Mouse (Mus musculus): ENCODE measurements around the gene Rab11fip5. TPM values are rescaled to one million over a fixed set of nuclear protein-coding genes. Genes with fewer than 3 reads are reported as not detected.

Gene Rab11fip5
- polyA plus RNA-seq (2014; fragmentation: Nextera tagmentation; extraction: Ambion mirVana), result 15.1 and 15.7 TPM in 2 replicates

DNA sequence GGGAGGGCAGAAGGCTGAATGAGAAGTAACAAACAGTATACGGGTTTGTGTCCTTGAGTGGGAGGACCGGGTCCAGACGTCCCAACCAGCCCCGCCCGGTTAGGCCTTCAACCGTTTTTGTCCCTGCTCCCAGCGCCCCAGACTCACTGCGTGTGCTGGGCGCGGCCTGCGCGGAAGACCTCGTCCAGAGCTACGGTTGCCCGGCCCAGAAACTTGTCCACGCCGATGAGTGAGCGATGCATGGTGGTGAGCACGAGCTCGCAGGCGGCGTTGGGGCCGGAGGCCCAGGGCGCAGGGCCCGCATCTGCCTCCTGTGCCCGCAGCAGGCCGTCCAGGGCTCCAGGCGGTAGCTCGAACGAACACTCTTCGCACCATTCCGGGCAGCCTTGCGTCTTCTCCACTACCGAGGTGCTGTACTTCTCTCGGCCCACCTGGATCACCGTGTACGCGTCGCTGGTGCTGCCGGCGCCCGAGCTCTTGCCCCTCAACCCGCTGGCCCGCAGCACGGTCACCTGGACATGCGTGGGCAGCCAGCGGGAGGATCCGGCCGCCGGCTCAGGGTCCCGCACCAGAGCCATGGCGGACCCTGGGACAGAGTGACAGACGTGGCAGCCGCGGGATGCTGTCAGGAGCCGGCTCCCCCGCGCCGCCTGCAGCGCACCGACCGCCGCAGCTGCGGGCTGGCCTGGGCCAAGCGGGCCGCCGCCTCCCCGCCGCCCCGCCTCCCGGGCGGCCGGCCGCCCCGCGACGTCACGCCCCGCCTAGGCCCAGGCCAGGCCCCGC, at the start of gene Rab11fip5:
Gene Rab11fip5, minus strand, starts transcription at position 684 of the 783 bp plus-strand sequence.
- H3K27ac ChIP-seq (replicated peaks; ENCODE audit: low read depth, low read length), result peak within 1 kb of the TSS; percentile 63; the same call in 1 of the 2 replicates
- H3K4me2 ChIP-seq (ENCODE audit: low read depth, low read length), result peak within 1 kb of the TSS; percentile 79
- no peaks in the 10 kb centered on the region for H3K36me3 ChIP-seq (ENCODE audit: control insufficient read depth, insufficient read depth, low read length)
- peak within 1 kb of the TSS; percentile 88 for H3K9ac ChIP-seq (ENCODE audit: low read depth, low read length)
- H3K27me3 ChIP-seq (replicated peaks; ENCODE audit: control insufficient read depth, insufficient read depth, low read length), result no peaks in the 10 kb centered on the region
- no peak for DNase-seq (ENCODE audit: low spot score)
- peak; percentile 16 for ATAC-seq (ENCODE audit: low read depth)
- H3K9me3 ChIP-seq (ENCODE audit: control insufficient read depth, low read length), result no peaks in the 10 kb centered on the region
- H3K4me3 ChIP-seq (ENCODE audit: low read depth, low read length), result peak within 1 kb of the TSS; percentile 84
- peaks cover 25% of the 10 kb centered on the region for H3K4me1 ChIP-seq (ENCODE audit: control insufficient read depth, insufficient read depth, low read length)
- under 1% methylated on average over 51 of the region's 80 CpGs for WGBS

DNA sequence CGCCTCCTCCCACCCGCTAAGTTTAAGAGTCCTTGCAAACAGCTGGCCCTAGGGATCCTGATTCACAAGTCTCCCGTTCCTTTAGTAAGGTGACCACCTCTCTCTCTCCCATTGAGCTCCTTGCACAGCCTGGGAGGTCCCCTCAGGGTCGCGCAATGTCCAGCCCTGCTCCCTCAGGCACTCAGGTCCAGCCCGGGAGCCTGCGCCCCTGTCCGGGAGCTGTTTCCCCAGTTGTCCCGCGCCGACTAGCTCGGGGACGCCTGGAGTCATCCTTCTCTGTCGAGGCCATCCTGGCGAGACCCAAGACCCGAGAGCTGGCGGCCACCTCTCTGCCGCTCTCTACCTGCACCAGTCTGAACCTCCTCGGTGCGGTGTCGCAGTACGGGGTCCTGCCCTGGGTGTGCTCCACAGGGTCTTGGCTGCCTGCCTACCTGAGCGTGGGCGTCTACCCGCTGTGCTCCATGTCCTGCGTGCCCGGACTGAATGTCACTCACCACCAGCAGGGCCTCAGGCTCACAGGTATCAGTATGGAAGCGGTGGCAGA, 49.5 kb upstream of the Rab11fip5 start, which contains the start of gene Noto:
Gene Noto, plus strand, starts transcription at position 51 of the 544 bp plus-strand sequence.
- H3K27ac ChIP-seq (replicated peaks; ENCODE audit: low read depth, low read length), result no peak within 1 kb of the TSS
- WGBS, result 12% methylated on average over 20 of the region's 28 CpGs
- no peaks in the 10 kb centered on the region for H3K9me3 ChIP-seq (ENCODE audit: control insufficient read depth, low read length)
- H3K4me3 ChIP-seq (ENCODE audit: low read depth, low read length), result no peak within 1 kb of the TSS
- ATAC-seq (ENCODE audit: low read depth) (no peak), DNase-seq (ENCODE audit: low spot score) (no peak)
- H3K4me2 ChIP-seq (ENCODE audit: low read depth, low read length), result no peak within 1 kb of the TSS
- H3K9ac ChIP-seq (ENCODE audit: low read depth, low read length), result no peak within 1 kb of the TSS
- H3K36me3 ChIP-seq (ENCODE audit: control insufficient read depth, insufficient read depth, low read length), result no peaks in the 10 kb centered on the region
- peaks cover 24% of the 10 kb centered on the region for H3K27me3 ChIP-seq (replicated peaks; ENCODE audit: control insufficient read depth, insufficient read depth, low read length)
- no peaks in the 10 kb centered on the region for H3K4me1 ChIP-seq (ENCODE audit: control insufficient read depth, insufficient read depth, low read length)

DNA sequence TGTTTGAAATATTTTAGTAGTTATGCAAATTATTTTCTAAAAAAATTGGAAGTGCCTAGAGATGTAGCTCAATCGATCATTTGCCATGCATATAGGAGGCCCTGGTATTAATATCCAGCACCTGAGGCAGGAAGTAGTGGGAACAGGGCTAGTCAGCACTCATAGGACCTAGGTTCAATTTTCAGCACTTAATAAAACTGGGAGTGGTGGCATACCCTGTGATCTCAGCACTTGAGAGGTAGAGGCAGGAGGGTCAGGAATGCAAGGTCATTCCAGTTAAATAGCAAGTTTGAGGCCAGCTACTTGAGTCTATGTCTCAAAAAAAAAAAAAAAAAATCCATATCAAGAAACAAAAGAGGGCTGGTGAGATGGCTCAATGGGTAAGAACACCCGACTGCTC, 44.7 kb upstream of the Rab11fip5 start:
- Histone ChIP-seq H3K4me1 (ENCODE audit: control insufficient read depth, insufficient read depth, low read length) (no peaks in the 10 kb centered on the region), H3K4me2 (ENCODE audit: low read depth, low read length) (no peak overlapping the region), H3K9ac (ENCODE audit: low read depth, low read length) (no peak overlapping the region), H3K9me3 (ENCODE audit: control insufficient read depth, low read length) (no peaks in the 10 kb centered on the region), H3K27ac (replicated peaks; ENCODE audit: low read depth, low read length) (no peak overlapping the region), H3K27me3 (replicated peaks; ENCODE audit: control insufficient read depth, insufficient read depth, low read length) (peaks cover 21% of the 10 kb centered on the region), H3K36me3 (ENCODE audit: control insufficient read depth, insufficient read depth, low read length) (no peaks in the 10 kb centered on the region), H3K4me3 (ENCODE audit: low read depth, low read length) (no peak overlapping the region)
- ATAC-seq (ENCODE audit: low read depth) (no peak), DNase-seq (ENCODE audit: low spot score) (no peak)
- 72% methylated on average over 2 of the region's 2 CpGs for WGBS

DNA sequence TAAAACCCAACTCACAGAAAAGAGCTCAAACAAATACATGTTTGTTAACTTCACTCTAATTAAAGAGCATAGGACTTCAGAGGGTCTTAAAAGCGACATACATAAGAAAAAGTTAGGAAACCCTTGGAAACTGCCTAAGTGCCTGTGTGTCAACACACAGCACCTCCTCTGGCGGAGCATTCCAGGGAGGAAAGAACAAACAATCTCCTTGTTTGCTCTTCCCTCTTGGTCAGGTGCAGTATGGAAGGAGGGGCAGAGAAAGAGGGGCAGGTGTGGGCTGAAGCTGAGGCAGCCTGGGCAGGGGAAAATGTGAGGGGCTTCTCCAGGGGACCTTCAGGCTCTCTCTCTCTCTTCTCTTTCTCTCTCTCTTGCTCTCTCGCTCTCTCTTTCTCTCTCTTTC, 41.4 kb upstream of the Rab11fip5 start:
- WGBS, result 62% methylated on average over 3 of the region's 3 CpGs
- Histone ChIP-seq H3K27me3 (replicated peaks; ENCODE audit: control insufficient read depth, insufficient read depth, low read length) (0 out of 2 replicates have a peak, but pooled peaks cover 4% of the 10 kb centered on the region), H3K9ac (ENCODE audit: low read depth, low read length) (no peak overlapping the region), H3K4me1 (ENCODE audit: control insufficient read depth, insufficient read depth, low read length) (no peaks in the 10 kb centered on the region), H3K4me2 (ENCODE audit: low read depth, low read length) (no peak overlapping the region), H3K4me3 (ENCODE audit: low read depth, low read length) (no peak overlapping the region), H3K36me3 (ENCODE audit: control insufficient read depth, insufficient read depth, low read length) (no peaks in the 10 kb centered on the region), H3K27ac (replicated peaks; ENCODE audit: low read depth, low read length) (no peak overlapping the region), H3K9me3 (ENCODE audit: control insufficient read depth, low read length) (no peaks in the 10 kb centered on the region)
- DNase-seq (ENCODE audit: low spot score) (no peak), ATAC-seq (ENCODE audit: low read depth) (no peak)

DNA sequence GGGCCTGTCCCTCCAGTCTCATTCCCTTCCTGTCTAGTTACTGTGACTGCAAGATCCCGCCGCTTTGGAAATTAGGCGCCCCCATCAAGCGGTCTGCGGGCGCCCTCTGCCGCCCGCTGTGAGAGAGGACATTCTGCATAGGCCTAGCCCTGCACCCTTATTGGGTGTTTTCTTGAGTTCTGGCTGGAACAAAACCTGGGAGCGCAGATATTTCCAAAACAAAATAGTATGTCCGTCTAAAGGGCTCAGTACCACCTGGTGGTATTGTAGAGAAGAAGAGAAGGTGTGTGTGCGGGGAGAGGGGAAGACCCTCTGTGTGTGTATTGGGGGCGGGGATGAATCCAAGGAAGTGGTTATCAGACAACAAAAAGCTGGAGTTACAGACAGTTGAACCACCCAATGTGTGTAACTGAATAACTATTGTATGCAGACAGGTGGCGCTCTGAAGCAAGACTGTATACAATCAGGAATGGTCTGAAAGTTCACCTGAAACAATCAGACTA, 36.4 kb upstream of the Rab11fip5 start:
- ATAC-seq (ENCODE audit: low read depth) (peak; percentile 85), DNase-seq (ENCODE audit: low spot score) (peak; percentile 86)
- peak overlapping the region; percentile 6; the same call in 1 of the 2 replicates for H3K4me3 ChIP-seq (ENCODE audit: low read depth, low read length)
- WGBS, result 8% methylated on average over 13 of the region's 13 CpGs
- no peaks in the 10 kb centered on the region for H3K9me3 ChIP-seq (ENCODE audit: control insufficient read depth, low read length)
- no peak overlapping the region for H3K27ac ChIP-seq (replicated peaks; ENCODE audit: low read depth, low read length)
- H3K4me1 ChIP-seq (ENCODE audit: control insufficient read depth, insufficient read depth, low read length), result no peaks in the 10 kb centered on the region
- H3K4me2 ChIP-seq (ENCODE audit: low read depth, low read length), result peak overlapping the region; percentile 33
- H3K27me3 ChIP-seq (replicated peaks; ENCODE audit: control insufficient read depth, insufficient read depth, low read length), result peaks cover 39% of the 10 kb centered on the region
- H3K9ac ChIP-seq (ENCODE audit: low read depth, low read length), result peak overlapping the region; percentile 10; the same call in 1 of the 2 replicates
- H3K36me3 ChIP-seq (ENCODE audit: control insufficient read depth, insufficient read depth, low read length), result no peaks in the 10 kb centered on the region

DNA sequence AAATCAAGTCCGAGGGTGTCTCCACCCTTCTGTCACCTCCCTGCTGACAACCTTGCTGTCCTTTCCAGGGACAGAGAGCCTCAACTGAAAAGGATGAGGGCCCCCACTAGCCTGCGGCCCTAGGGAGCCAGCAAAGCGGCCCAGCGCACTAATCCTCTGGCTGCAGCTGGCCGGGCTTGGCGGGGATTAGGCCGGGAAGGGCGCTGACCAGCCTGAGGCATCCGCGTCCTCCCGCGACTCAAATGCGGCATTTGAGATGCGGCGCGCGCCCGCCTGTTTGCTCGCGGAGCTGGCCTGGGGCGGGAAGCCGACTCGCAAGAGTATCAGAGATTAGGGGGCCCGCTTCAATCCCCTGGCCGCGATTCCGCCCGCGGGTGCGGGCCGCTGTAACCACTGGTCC, 34.6 kb upstream of the Rab11fip5 start:
- peaks cover 37% of the 10 kb centered on the region for H3K27me3 ChIP-seq (replicated peaks; ENCODE audit: control insufficient read depth, insufficient read depth, low read length)
- H3K4me2 ChIP-seq (ENCODE audit: low read depth, low read length), result peak overlapping the region; percentile 38
- DNase-seq (ENCODE audit: low spot score), result no peak
- H3K36me3 ChIP-seq (ENCODE audit: control insufficient read depth, insufficient read depth, low read length), result no peaks in the 10 kb centered on the region
- peak overlapping the region; percentile 11; the same call in 1 of the 2 replicates for H3K4me3 ChIP-seq (ENCODE audit: low read depth, low read length)
- 0 out of 2 replicates have a peak overlapping the region, but pooled peaks have one; percentile 32 for H3K9ac ChIP-seq (ENCODE audit: low read depth, low read length)
- no peak for ATAC-seq (ENCODE audit: low read depth)
- WGBS, result 4% methylated on average over 19 of the region's 31 CpGs
- H3K4me1 ChIP-seq (ENCODE audit: control insufficient read depth, insufficient read depth, low read length), result no peaks in the 10 kb centered on the region
- H3K9me3 ChIP-seq (ENCODE audit: control insufficient read depth, low read length), result no peaks in the 10 kb centered on the region
- no peak overlapping the region for H3K27ac ChIP-seq (replicated peaks; ENCODE audit: low read depth, low read length)

DNA sequence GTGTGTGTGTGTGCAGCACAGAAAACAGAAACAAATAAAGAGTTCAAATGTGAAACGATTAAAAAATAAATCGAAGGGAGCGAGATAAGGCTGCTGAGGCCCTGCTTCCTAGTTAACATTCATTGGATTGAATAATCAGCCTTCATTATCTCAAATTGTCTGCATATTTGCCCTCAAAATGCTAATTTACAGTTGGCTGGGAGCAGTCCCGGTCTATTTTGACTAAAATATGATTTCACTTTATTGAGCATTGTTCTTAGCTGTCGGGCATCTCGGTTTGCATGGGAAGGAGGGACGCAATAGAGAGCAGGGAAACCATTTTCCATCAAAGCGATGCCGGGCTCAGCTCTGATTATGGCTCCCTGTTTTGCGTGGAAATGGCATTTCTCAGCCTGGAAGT, 28.6 kb upstream of the Rab11fip5 start:
- Histone ChIP-seq H3K4me1 (ENCODE audit: control insufficient read depth, insufficient read depth, low read length) (no peaks in the 10 kb centered on the region), H3K36me3 (ENCODE audit: control insufficient read depth, insufficient read depth, low read length) (no peaks in the 10 kb centered on the region)
- WGBS, result 78% methylated on average over 10 of the region's 10 CpGs

DNA sequence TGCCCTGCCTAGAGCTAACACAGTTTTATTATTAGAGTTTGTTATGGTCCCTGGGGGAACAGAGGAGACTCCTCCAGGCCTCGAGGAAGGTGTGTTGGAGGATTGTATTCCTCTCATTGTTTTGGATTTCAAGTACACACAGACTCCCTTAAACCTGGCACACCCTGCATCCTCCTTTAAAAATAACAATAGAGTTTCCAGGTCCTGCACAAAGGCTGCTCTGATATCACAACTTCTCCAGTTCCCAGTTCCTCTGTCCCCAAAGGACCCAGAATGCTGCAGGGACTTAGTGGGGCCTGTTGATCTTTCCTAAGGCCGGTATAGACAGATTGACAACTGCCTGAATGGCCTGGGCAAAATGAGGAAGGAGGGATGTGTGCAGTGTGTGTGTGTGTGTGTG, 28.2 kb upstream of the Rab11fip5 start:
- Histone ChIP-seq H3K27me3 (replicated peaks; ENCODE audit: control insufficient read depth, insufficient read depth, low read length) (peaks cover 7% of the 10 kb centered on the region), H3K4me3 (ENCODE audit: low read depth, low read length) (no peak overlapping the region), H3K9me3 (ENCODE audit: control insufficient read depth, low read length) (no peaks in the 10 kb centered on the region), H3K4me1 (ENCODE audit: control insufficient read depth, insufficient read depth, low read length) (no peaks in the 10 kb centered on the region), H3K27ac (replicated peaks; ENCODE audit: low read depth, low read length) (no peak overlapping the region), H3K36me3 (ENCODE audit: control insufficient read depth, insufficient read depth, low read length) (no peaks in the 10 kb centered on the region), H3K9ac (ENCODE audit: low read depth, low read length) (no peak overlapping the region), H3K4me2 (ENCODE audit: low read depth, low read length) (no peak overlapping the region)
- 41% methylated on average over 2 of the region's 2 CpGs for WGBS
- ATAC-seq (ENCODE audit: low read depth) (no peak), DNase-seq (ENCODE audit: low spot score) (no peak)

More for the DNA sequence above, 28.6 kb upstream of the Rab11fip5 start:
- Histone ChIP-seq H3K9me3 (ENCODE audit: control insufficient read depth, low read length) (no peaks in the 10 kb centered on the region), H3K27ac (replicated peaks; ENCODE audit: low read depth, low read length) (no peak overlapping the region), H3K9ac (ENCODE audit: low read depth, low read length) (no peak overlapping the region), H3K4me3 (ENCODE audit: low read depth, low read length) (no peak overlapping the region), H3K4me2 (ENCODE audit: low read depth, low read length) (no peak overlapping the region), H3K27me3 (replicated peaks; ENCODE audit: control insufficient read depth, insufficient read depth, low read length) (peaks cover 11% of the 10 kb centered on the region)
- DNase-seq (ENCODE audit: low spot score), result no peak
- no peak for ATAC-seq (ENCODE audit: low read depth)
